Mouse (Mus musculus): ENCODE data around the gene Tmco4. TPM values are rescaled to one million over a fixed set of nuclear protein-coding genes. Genes with fewer than 3 reads are reported as not detected.
"Not testable (repeated sequence)": the region's sequence is repeated elsewhere in the genome, so short reads cannot be mapped to it uniquely, and the experiment has no call there.

Gene Tmco4
- polyA plus RNA-seq, 1 experiment from 2014 or later, result 1.3 TPM

GRCm38 (mm10) chr4:138969736-138970135, 3.0 kb upstream of the Tmco4 start:
- ATAC-seq (ENCODE audit: low FRiP score) (no peak), DNase-seq (ENCODE audit: low spot score) (no peak)
- Histone ChIP-seq H3K9ac (no peak overlapping the region), H3K4me2 (replicated peaks) (no peak overlapping the region), H3K4me1 (replicated peaks; ENCODE audit: control insufficient read depth, insufficient read depth, low read length) (peaks cover 9% of the 10 kb centered on the region; the same call in 1 of the 2 replicates), H3K4me3 (replicated peaks; ENCODE audit: low read length) (no peak overlapping the region), H3K27me3 (ENCODE audit: control insufficient read depth, insufficient read depth, low read length) (peaks cover 3% of the 10 kb centered on the region; the same call in 1 of the 2 replicates), H3K9me3 (ENCODE audit: control insufficient read depth, low read length) (no peaks in the 10 kb centered on the region), H3K27ac (no peak overlapping the region), H3K36me3 (replicated peaks; ENCODE audit: control insufficient read depth, insufficient read depth) (no peaks in the 10 kb centered on the region)
- 74% methylated on average over 9 of the region's 9 CpGs for WGBS

- 90% methylated on average over 6 of the region's 6 CpGs for WGBS
- H3K9ac ChIP-seq, result no peak overlapping the region
- no peak for DNase-seq (ENCODE audit: low spot score)
- H3K27me3 ChIP-seq (ENCODE audit: control insufficient read depth, insufficient read depth, low read length), result peaks cover 3% of the 10 kb centered on the region; the same call in 1 of the 2 replicates
- ATAC-seq (ENCODE audit: low FRiP score), result no peak
- H3K9me3 ChIP-seq (ENCODE audit: control insufficient read depth, low read length), result no peaks in the 10 kb centered on the region
- no peak overlapping the region for H3K4me2 ChIP-seq (replicated peaks)
- H3K4me1 ChIP-seq (replicated peaks; ENCODE audit: control insufficient read depth, insufficient read depth, low read length), result peaks cover 9% of the 10 kb centered on the region; the same call in 1 of the 2 replicates
- H3K4me3 ChIP-seq (replicated peaks; ENCODE audit: low read length), result no peak overlapping the region
- H3K36me3 ChIP-seq (replicated peaks; ENCODE audit: control insufficient read depth, insufficient read depth), result no peaks in the 10 kb centered on the region
- H3K27ac ChIP-seq, result no peak overlapping the region
Measured at GRCm38 (mm10) chr4:138971371-138971770, 1.3 kb upstream of the Tmco4 start.

- peak overlapping the region; percentile 35 for H3K4me3 ChIP-seq (replicated peaks; ENCODE audit: low read length)
- no peaks in the 10 kb centered on the region for H3K36me3 ChIP-seq (replicated peaks; ENCODE audit: control insufficient read depth, insufficient read depth)
- no peak overlapping the region for H3K27ac ChIP-seq
- H3K27me3 ChIP-seq (ENCODE audit: control insufficient read depth, insufficient read depth, low read length), result peaks cover 3% of the 10 kb centered on the region; the same call in 1 of the 2 replicates
- ATAC-seq (ENCODE audit: low FRiP score) (no peak), DNase-seq (ENCODE audit: low spot score) (peak; percentile 32)
- H3K9me3 ChIP-seq (ENCODE audit: control insufficient read depth, low read length), result no peaks in the 10 kb centered on the region
- H3K4me1 ChIP-seq (replicated peaks; ENCODE audit: control insufficient read depth, insufficient read depth, low read length), result peaks cover 9% of the 10 kb centered on the region; the same call in 1 of the 2 replicates
- H3K4me2 ChIP-seq (replicated peaks), result peak overlapping the region; percentile 79
- H3K9ac ChIP-seq, result no peak overlapping the region
- WGBS, result 18% methylated on average over 20 of the region's 20 CpGs
Measured at GRCm38 (mm10) chr4:138972139-138972826, 405 bp upstream of the Tmco4 start.

GRCm38 (mm10) chr4:138973719-138974115, 1.0 kb downstream of the Tmco4 start:
- DNase-seq (ENCODE audit: low spot score), result no peak
- H3K4me2 ChIP-seq (replicated peaks), result peak overlapping the region; percentile 79
- H3K27me3 ChIP-seq (ENCODE audit: control insufficient read depth, insufficient read depth, low read length), result peaks cover 3% of the 10 kb centered on the region; the same call in 1 of the 2 replicates
- peak overlapping the region; percentile 56; the same call in 1 of the 2 replicates for H3K9ac ChIP-seq
- no peaks in the 10 kb centered on the region for H3K36me3 ChIP-seq (replicated peaks; ENCODE audit: control insufficient read depth, insufficient read depth)
- peaks cover 9% of the 10 kb centered on the region; the same call in 1 of the 2 replicates for H3K4me1 ChIP-seq (replicated peaks; ENCODE audit: control insufficient read depth, insufficient read depth, low read length)
- H3K4me3 ChIP-seq (replicated peaks; ENCODE audit: low read length), result peak overlapping the region; percentile 35; the same call in 1 of the 2 replicates
- WGBS, result 54% methylated on average over 3 of the region's 3 CpGs
- no peaks in the 10 kb centered on the region for H3K9me3 ChIP-seq (ENCODE audit: control insufficient read depth, low read length)
- no peak for ATAC-seq (ENCODE audit: low FRiP score)
- H3K27ac ChIP-seq, result no peak overlapping the region

GRCm38 (mm10) chr4:138974540-138974939, 1.9 kb downstream of the Tmco4 start:
- WGBS, result 85% methylated on average over 2 of the region's 2 CpGs

GRCm38 (mm10) chr4:138975194-138975593, 2.5 kb downstream of the Tmco4 start:
- Histone ChIP-seq H3K27ac (no peak overlapping the region), H3K4me2 (replicated peaks) (no peak overlapping the region), H3K4me3 (replicated peaks; ENCODE audit: low read length) (no peak overlapping the region), H3K4me1 (replicated peaks; ENCODE audit: control insufficient read depth, insufficient read depth, low read length) (peaks cover 9% of the 10 kb centered on the region; the same call in 1 of the 2 replicates), H3K9ac (no peak overlapping the region), H3K27me3 (ENCODE audit: control insufficient read depth, insufficient read depth, low read length) (peaks cover 3% of the 10 kb centered on the region; the same call in 1 of the 2 replicates), H3K36me3 (replicated peaks; ENCODE audit: control insufficient read depth, insufficient read depth) (no peaks in the 10 kb centered on the region), H3K9me3 (ENCODE audit: control insufficient read depth, low read length) (no peaks in the 10 kb centered on the region)
- DNase-seq (ENCODE audit: low spot score) (no peak), ATAC-seq (ENCODE audit: low FRiP score) (no peak)
- 77% methylated on average over 3 of the region's 3 CpGs for WGBS

More at GRCm38 (mm10) chr4:138974540-138974939, 1.9 kb downstream of the Tmco4 start:
- not testable (repeated sequence) for H3K4me2 ChIP-seq (replicated peaks); H3K27ac ChIP-seq; H3K4me1 ChIP-seq (replicated peaks; ENCODE audit: control insufficient read depth, insufficient read depth, low read length); DNase-seq (ENCODE audit: low spot score); ATAC-seq (ENCODE audit: low FRiP score); H3K27me3 ChIP-seq (ENCODE audit: control insufficient read depth, insufficient read depth, low read length); H3K36me3 ChIP-seq (replicated peaks; ENCODE audit: control insufficient read depth, insufficient read depth); H3K4me3 ChIP-seq (replicated peaks; ENCODE audit: low read length); H3K9ac ChIP-seq; H3K9me3 ChIP-seq (ENCODE audit: control insufficient read depth, low read length)

GRCm38 (mm10) chr4:138976046-138976445, 3.4 kb downstream of the Tmco4 start:
- Histone ChIP-seq H3K36me3 (replicated peaks; ENCODE audit: control insufficient read depth, insufficient read depth) (no peaks in the 10 kb centered on the region), H3K4me3 (replicated peaks; ENCODE audit: low read length) (no peak overlapping the region), H3K9me3 (ENCODE audit: control insufficient read depth, low read length) (no peaks in the 10 kb centered on the region), H3K4me1 (replicated peaks; ENCODE audit: control insufficient read depth, insufficient read depth, low read length) (peaks cover 9% of the 10 kb centered on the region; the same call in 1 of the 2 replicates), H3K27me3 (ENCODE audit: control insufficient read depth, insufficient read depth, low read length) (peaks cover 3% of the 10 kb centered on the region; the same call in 1 of the 2 replicates), H3K4me2 (replicated peaks) (no peak overlapping the region), H3K9ac (no peak overlapping the region), H3K27ac (no peak overlapping the region)
- WGBS, result 79% methylated on average over 6 of the region's 6 CpGs
- no peak for ATAC-seq (ENCODE audit: low FRiP score)
- no peak for DNase-seq (ENCODE audit: low spot score)

- ATAC-seq (ENCODE audit: low FRiP score) (no peak), DNase-seq (ENCODE audit: low spot score) (no peak)
- H3K36me3 ChIP-seq (replicated peaks; ENCODE audit: control insufficient read depth, insufficient read depth), result no peaks in the 10 kb centered on the region
Measured at GRCm38 (mm10) chr4:138980021-138980420, 7.3 kb downstream of the Tmco4 start.

GRCm38 (mm10) chr4:138980771-138981420, 8.2 kb downstream of the Tmco4 start:
- DNase-seq (ENCODE audit: low spot score), result no peak
- ATAC-seq (ENCODE audit: low FRiP score), result no peak
- H3K4me2 ChIP-seq (replicated peaks), result no peak overlapping the region

More at GRCm38 (mm10) chr4:138980021-138980420, 7.3 kb downstream of the Tmco4 start:
- 88% methylated on average over 8 of the region's 8 CpGs for WGBS
- Histone ChIP-seq H3K4me1 (replicated peaks; ENCODE audit: control insufficient read depth, insufficient read depth, low read length) (no peaks in the 10 kb centered on the region), H3K27ac (no peak overlapping the region), H3K4me2 (replicated peaks) (no peak overlapping the region), H3K27me3 (ENCODE audit: control insufficient read depth, insufficient read depth, low read length) (no peaks in the 10 kb centered on the region), H3K9ac (no peak overlapping the region), H3K9me3 (ENCODE audit: control insufficient read depth, low read length) (no peaks in the 10 kb centered on the region), H3K4me3 (replicated peaks; ENCODE audit: low read length) (no peak overlapping the region)

More at GRCm38 (mm10) chr4:138980771-138981420, 8.2 kb downstream of the Tmco4 start:
- H3K27ac ChIP-seq, result no peak overlapping the region
- no peaks in the 10 kb centered on the region for H3K4me1 ChIP-seq (replicated peaks; ENCODE audit: control insufficient read depth, insufficient read depth, low read length)
- WGBS, result 24% methylated on average over 12 of the region's 12 CpGs
- no peaks in the 10 kb centered on the region for H3K27me3 ChIP-seq (ENCODE audit: control insufficient read depth, insufficient read depth, low read length)
- H3K4me3 ChIP-seq (replicated peaks; ENCODE audit: low read length), result no peak overlapping the region
- no peaks in the 10 kb centered on the region for H3K9me3 ChIP-seq (ENCODE audit: control insufficient read depth, low read length)
- no peaks in the 10 kb centered on the region for H3K36me3 ChIP-seq (replicated peaks; ENCODE audit: control insufficient read depth, insufficient read depth)
- no peak overlapping the region for H3K9ac ChIP-seq
